Mouse (Mus musculus) stomach, embryonic 14.5 days (tissue): ENCODE results near the gene Cftr. TPM values are rescaled to one million over a fixed set of nuclear protein-coding genes. Genes with fewer than 3 reads are reported as not detected.

Experiments used
- ATAC-seq: fragments of 200-750 bp; cut with Nextera tagmentation; 2 replicates; pipeline ENCODE4 v1.8.0; 2017; ENCODE audit warnings: low read depth, moderate TSS enrichment; ENCODE audit not compliant: insufficient number of reproducible peaks, insufficient read depth, low FRiP score
- H3K27ac ChIP-seq: fragments of 300-500 bp; sonication (generic); 2 replicates; pipeline ENCODE4 v1.5.1; 2014; ENCODE audit warnings: mild to moderate bottlenecking, low read length, moderate library complexity, mixed read lengths
- H3K27me3 ChIP-seq: fragments of 300-500 bp; sonication (generic); 2 replicates; pipeline ENCODE4 v1.6.1; 2014; ENCODE audit warnings: low read length, control low read depth, mixed read lengths; ENCODE audit not compliant: control insufficient read depth, insufficient read depth
- H3K36me3 ChIP-seq: fragments of 300-500 bp; sonication (generic); 2 replicates; pipeline ENCODE4 v1.6.1; 2014; ENCODE audit warnings: mild to moderate bottlenecking, control low read depth, low read length, moderate library complexity, mixed read lengths; ENCODE audit not compliant: control insufficient read depth, insufficient read depth
- H3K4me1 ChIP-seq: fragments of 300-500 bp; sonication (generic); 2 replicates; pipeline ENCODE4 v1.6.1; 2014; ENCODE audit warnings: low read length, control low read depth, mixed read lengths; ENCODE audit not compliant: control insufficient read depth, insufficient read depth
- H3K4me2 ChIP-seq: fragments of 300-500 bp; sonication (generic); replicated peaks from 2 replicates; pipeline ENCODE4 v1.6.1; 2014; ENCODE audit warnings: low read depth, low read length, control low read depth
- H3K4me3 ChIP-seq: fragments of 300-500 bp; sonication (generic); 2 replicates; pipeline ENCODE4 v1.5.1; 2014; ENCODE audit warnings: low read depth, low read length, control low read depth
- H3K9ac ChIP-seq: fragments of 300-500 bp; sonication (generic); replicated peaks from 2 replicates; pipeline ENCODE4 v1.6.1; 2014; ENCODE audit warnings: low read depth, mild to moderate bottlenecking, control low read depth, low read length, moderate library complexity, mixed read lengths
- H3K9me3 ChIP-seq: fragments of 300-500 bp; sonication (generic); 2 replicates; pipeline ENCODE4 v1.6.1; 2016; ENCODE audit warnings: low read depth, low read length, control low read depth; ENCODE audit not compliant: control insufficient read depth
- WGBS: fragments of 180-500 bp; shearing (Covaris S2); extraction: QIAGEN DNeasy Blood & Tissue Kit; methylation state at CpG from one replicate; pipeline ENCODE4 v1.1.7; 2014; 5-methylcytosine and 5-hydroxymethylcytosine counted together
- polyA plus RNA-seq: library from polyadenylated mRNA; unstranded; fragments of >200 nt; fragmentation: Nextera tagmentation; extraction: Ambion mirVana; gene quantifications from 2 replicates; pipeline ENCODE4 v1.2.1, GENCODE M21; 2014

The Cftr gene
- polyA plus RNA-seq, 1 experiment from 2014 or later: 4.8 TPM

DNA sequence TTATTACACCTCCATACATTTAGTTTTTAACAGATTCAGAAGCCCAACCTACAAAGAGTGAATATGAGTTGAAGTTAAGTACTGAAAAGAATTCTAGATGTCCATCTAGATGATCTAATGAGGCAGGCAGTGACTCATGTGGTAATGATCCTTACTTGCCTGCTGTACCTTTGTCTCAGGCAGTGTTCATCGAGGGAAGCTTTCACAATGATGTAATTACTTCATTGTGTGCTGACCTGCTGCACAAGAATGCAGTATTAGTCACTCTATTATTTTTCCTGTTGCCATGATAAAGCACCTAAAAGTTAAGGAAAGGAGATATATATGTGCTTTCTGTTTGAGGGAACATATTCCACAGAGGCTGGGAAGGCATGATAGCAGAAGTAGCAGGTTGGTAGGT is 100.5 kb downstream of the Cftr start:
- H3K27me3 ChIP-seq: no peaks in the 10 kb centered on the region
- H3K9me3 ChIP-seq: no peaks in the 10 kb centered on the region
- 24% methylated on average over 1 of the region's 1 CpGs for WGBS
- no peak overlapping the region for H3K4me3 ChIP-seq
- no peak overlapping the region for H3K4me2 ChIP-seq
- no peaks in the 10 kb centered on the region for H3K4me1 ChIP-seq
- no peak overlapping the region for H3K9ac ChIP-seq
- H3K27ac ChIP-seq: no peak overlapping the region
- H3K36me3 ChIP-seq: no peaks in the 10 kb centered on the region
- ATAC-seq: no peak

DNA sequence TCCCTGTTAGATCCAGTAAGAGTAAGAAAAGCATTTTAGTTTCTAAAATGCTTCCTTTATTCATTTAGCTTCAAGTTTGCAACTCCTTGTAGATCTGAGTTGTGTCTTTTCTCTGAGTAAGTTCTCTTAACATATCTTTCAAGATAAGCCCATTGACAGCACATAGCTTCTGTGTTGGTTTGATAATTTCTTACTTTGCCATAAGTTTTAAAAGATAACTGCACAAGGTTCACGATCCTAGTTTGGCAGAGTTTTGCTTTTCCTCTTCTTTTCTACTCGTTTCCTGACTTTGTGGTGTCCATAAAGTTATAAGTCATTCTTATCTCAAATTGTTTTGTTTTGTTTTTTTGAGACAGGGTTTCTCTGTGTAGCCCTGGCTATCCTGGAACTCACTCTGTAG is 130.3 kb downstream of the Cftr start:
- Histone ChIP-seq H3K36me3 (no peaks in the 10 kb centered on the region), H3K27me3 (no peaks in the 10 kb centered on the region), H3K27ac (no peak overlapping the region), H3K4me1 (no peaks in the 10 kb centered on the region; the same call in 1 of the 2 replicates), H3K9me3 (no peaks in the 10 kb centered on the region), H3K4me3 (no peak overlapping the region), H3K9ac (no peak overlapping the region), H3K4me2 (no peak overlapping the region)
- ATAC-seq: no peak
- 73% methylated on average over 2 of the region's 2 CpGs for whole genome bisulfite sequencing

GRCm38 (mm10) chr6:18302105-18302504 is 131.6 kb downstream of the Cftr start:
- Histone ChIP-seq H3K4me1 (no peaks in the 10 kb centered on the region; the same call in 1 of the 2 replicates), H3K4me3 (no peak overlapping the region), H3K27me3 (no peaks in the 10 kb centered on the region), H3K27ac (no peak overlapping the region), H3K36me3 (no peaks in the 10 kb centered on the region), H3K9ac (no peak overlapping the region), H3K9me3 (no peaks in the 10 kb centered on the region), H3K4me2 (no peak overlapping the region)
- no peak for ATAC-seq
- 85% methylated on average over 5 of the region's 5 CpGs for WGBS

DNA sequence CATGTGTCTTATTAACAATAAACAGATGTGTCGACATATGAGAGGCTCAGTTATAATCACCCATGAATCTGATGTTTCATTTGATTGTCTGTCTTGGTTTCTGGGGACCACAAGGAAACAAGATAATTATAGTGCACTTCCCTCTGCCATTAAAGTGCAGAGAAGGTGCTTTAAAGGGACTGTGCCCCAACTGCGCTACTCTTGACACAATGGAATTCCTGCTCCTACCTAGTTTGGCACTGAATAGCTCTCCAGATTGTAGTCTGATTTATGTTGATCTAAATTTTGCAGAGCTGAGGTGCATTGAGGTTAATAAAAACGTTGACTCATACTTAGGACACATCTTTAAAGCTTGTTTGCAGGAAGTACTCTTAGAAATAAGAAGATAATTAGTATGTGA is 132.7 kb downstream of the Cftr start:
- H3K4me3 ChIP-seq: no peak overlapping the region
- H3K27ac ChIP-seq: no peak overlapping the region
- no peak overlapping the region for H3K9ac ChIP-seq
- ATAC-seq: no peak
- no peak overlapping the region for H3K4me2 ChIP-seq
- H3K9me3 ChIP-seq: no peaks in the 10 kb centered on the region
- no peaks in the 10 kb centered on the region for H3K27me3 ChIP-seq
- 31% methylated on average over 3 of the region's 3 CpGs for WGBS
- H3K4me1 ChIP-seq: no peaks in the 10 kb centered on the region; the same call in 1 of the 2 replicates
- no peaks in the 10 kb centered on the region for H3K36me3 ChIP-seq

DNA sequence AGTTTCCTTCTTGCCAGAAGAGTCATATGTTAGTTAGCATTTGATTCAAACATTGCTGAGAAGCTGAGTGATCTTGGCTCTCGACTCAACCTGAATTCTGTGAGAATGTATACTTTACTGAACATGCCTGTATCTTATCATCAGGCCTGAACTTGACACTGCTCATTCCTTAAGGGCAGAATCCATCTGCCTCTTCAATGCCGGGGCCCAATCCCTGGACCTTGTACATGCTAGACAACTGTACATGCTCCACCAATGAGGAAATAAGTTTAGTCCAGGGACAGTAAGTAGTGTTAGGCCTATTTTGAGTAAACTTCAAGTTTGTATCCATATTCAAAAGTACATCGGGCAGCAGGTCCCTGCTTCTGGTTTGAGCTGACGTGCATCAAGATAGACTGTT is 134.6 kb downstream of the Cftr start:
- Histone ChIP-seq H3K27ac (no peak overlapping the region), H3K9ac (no peak overlapping the region), H3K36me3 (no peaks in the 10 kb centered on the region), H3K27me3 (no peaks in the 10 kb centered on the region), H3K4me3 (no peak overlapping the region), H3K9me3 (no peaks in the 10 kb centered on the region), H3K4me2 (no peak overlapping the region), H3K4me1 (no peaks in the 10 kb centered on the region; the same call in 1 of the 2 replicates)
- 54% methylated on average over 4 of the region's 4 CpGs for WGBS
- ATAC-seq: no peak

- Histone ChIP-seq H3K4me1 (no peaks in the 10 kb centered on the region), H3K9me3 (no peaks in the 10 kb centered on the region), H3K4me2 (no peak overlapping the region), H3K36me3 (no peaks in the 10 kb centered on the region), H3K4me3 (no peak overlapping the region), H3K9ac (no peak overlapping the region), H3K27ac (no peak overlapping the region), H3K27me3 (no peaks in the 10 kb centered on the region)
- 6% methylated on average over 2 of the region's 2 CpGs for WGBS
- ATAC-seq: peak; percentile 69; the same call in 1 of the 2 replicates
Measured at GRCm38 (mm10) chr6:18310983-18311382, 140.5 kb downstream of the Cftr start.

DNA sequence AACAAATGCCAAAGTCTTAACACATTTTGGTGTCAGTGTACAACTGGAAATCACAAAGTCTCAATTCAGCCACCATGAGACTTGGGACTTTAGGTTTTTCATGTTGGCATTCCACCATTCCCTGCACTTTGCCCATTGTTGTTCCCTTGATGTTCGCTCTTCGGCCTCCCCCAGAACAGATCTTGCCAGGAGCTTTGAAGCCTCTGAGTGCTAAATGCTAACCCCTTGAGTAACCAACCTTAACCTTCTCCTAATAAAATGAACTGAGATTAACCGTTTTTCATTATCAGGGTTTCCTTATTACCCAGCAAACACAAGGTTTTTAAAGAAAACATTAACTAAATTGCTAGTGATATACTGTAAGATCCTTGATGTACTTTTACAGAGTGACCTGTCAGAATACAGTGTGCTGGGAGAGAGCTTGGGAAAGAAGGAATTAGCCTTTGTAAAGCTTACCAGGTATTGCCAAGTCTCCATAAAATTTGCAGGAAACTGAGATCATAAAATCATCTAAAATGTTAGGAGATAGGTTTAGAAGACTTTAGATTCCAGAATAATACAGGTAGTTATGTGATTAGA is 144.0 kb downstream of the Cftr start:
- H3K4me2 ChIP-seq: no peak overlapping the region
- no peak overlapping the region for H3K27ac ChIP-seq
- ATAC-seq: no peak
- H3K27me3 ChIP-seq: no peaks in the 10 kb centered on the region
- H3K9me3 ChIP-seq: no peaks in the 10 kb centered on the region
- 82% methylated on average over 3 of the region's 3 CpGs for WGBS
- no peaks in the 10 kb centered on the region for H3K36me3 ChIP-seq
- no peaks in the 10 kb centered on the region for H3K4me1 ChIP-seq
- H3K9ac ChIP-seq: no peak overlapping the region
- no peak overlapping the region for H3K4me3 ChIP-seq

GRCm38 (mm10) chr6:18322950-18323349 is 152.5 kb downstream of the Cftr start:
- 78% methylated on average over 1 of the region's 1 CpGs for WGBS
- H3K27me3 ChIP-seq: no peaks in the 10 kb centered on the region
- no peaks in the 10 kb centered on the region for H3K4me1 ChIP-seq
- no peak overlapping the region for H3K4me2 ChIP-seq
- ATAC-seq: no peak
- H3K36me3 ChIP-seq: no peaks in the 10 kb centered on the region
- H3K9me3 ChIP-seq: no peaks in the 10 kb centered on the region
- no peak overlapping the region for H3K9ac ChIP-seq
- H3K27ac ChIP-seq: no peak overlapping the region
- no peak overlapping the region for H3K4me3 ChIP-seq

GRCm38 (mm10) chr6:18335393-18335792 is 164.9 kb downstream of the Cftr start:
- Histone ChIP-seq H3K4me1 (no peaks in the 10 kb centered on the region), H3K4me3 (no peak overlapping the region), H3K9ac (no peak overlapping the region), H3K27ac (no peak overlapping the region), H3K36me3 (no peaks in the 10 kb centered on the region), H3K27me3 (no peaks in the 10 kb centered on the region), H3K4me2 (no peak overlapping the region), H3K9me3 (no peaks in the 10 kb centered on the region)
- 75% methylated on average over 3 of the region's 3 CpGs for WGBS
- no peak for ATAC-seq
